Mouse (Mus musculus): ENCODE results near the gene Col15a1.

Gene Col15a1

DNA sequence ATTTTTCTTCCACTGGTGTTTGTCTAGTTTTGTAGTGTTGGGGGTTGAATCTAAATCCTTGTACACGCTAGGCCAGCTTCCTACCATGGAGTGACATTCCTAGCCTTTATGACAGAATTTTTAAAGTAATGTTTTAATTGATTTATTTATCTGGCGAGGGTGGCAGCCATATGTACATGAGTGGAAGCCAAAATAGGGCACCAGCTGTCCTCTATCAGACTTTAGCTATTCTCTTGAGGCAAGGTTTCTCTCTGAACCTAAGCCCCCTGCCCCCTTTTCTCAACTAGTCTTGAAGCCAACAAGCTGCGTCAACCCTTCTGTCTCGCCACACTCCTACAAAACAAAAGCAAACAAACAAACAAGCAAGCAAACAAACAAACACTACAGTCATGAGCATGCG is 57.6 kb downstream of the Col15a1 start:
- no peak for DNase-seq (ENCODE audit: low read depth, low spot score)

DNA sequence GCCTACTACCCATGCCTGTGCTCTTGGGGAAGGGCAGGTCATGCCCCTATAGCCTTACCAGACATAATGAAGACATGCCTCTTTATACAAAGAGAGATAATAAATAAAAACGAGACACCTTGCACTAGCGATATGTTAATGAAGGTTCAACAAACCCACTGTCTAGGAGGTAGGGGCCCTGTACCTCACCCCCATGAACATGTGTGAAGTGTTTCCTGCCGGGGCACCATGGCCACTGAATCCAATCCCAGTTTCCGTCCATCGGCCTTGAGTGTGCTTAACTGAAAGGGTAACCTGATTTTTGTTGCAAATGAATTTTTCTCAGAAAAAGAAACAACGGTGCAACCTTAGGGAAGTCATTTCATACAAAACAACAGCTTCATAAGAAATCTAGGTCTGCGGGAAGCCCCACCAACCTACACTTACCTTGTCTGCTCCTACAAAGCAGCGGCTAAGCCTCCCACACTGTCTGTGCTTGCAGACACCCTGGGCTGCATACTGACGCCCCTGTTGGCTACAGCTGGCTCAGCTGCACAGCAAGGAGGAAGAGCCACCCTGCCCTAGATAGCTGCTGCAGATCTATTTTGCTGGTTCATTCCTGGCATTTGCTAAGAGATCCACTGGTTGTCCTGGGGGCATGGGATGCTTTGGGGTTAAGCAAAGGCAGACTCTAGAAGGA is 64.6 kb downstream of the Col15a1 start:
- DNase-seq (ENCODE audit: low read depth, low spot score), result no peak

DNA sequence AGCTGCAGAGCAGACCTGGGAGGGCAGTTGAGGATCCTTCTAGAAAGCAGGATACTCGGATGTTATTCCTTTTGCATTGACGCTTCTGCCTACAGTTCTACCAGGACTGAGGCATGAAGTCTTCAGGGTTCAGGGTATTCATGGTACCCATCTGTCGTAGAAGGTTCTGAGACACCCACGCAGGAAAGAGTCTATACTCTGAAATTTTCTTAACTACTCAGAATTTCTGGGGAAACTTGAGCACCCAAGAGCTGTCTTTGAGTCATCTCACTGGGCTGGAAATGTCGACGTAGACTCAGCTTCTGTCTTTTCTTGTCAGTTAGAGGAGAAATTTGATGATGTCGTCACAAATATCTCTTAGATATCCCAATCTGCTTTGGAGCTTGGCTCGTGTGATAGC is 65.8 kb downstream of the Col15a1 start:
- no peak for DNase-seq (ENCODE audit: low read depth, low spot score)

DNA sequence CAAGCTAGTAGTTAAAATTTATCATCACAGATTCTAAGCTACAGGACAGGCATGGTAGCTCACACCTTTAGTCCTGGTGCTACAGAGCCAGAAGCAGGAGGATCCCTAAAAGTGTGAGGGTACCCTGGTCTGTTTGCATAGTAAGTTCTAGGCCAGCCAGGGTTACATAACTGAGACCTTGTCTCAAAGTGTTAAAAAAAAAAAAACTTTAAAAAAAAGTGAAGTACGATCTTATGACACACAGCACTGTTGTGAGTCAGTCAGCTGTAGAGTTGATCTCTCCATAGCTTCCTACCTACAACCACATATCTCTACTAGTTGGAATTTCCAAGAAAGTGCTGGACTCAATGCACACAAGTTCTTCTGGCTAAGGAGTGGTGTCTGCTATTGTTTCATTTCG is 67.0 kb downstream of the Col15a1 start:
- DNase-seq (ENCODE audit: low read depth, low spot score), result no peak

DNA sequence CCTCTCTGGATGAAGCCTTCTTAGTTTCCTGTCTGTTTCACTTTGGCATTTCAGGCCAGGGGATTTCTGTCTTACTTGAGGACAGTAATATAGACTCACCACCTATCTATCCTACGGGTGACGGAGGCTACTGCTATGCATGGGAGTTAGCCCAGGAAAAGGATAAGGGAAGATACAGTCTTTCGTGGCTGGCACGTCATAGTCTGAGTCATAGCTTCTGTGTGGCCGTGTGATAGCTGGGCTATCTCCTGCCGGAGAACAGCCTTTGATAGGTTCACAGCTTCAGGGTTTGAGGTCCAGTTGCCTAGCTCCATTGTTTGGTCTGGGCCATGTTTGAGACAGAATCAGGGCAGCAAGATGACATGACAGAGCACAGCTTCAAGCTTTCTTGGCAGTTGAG is 70.4 kb downstream of the Col15a1 start:
- no peak for DNase-seq (ENCODE audit: low read depth, low spot score)

DNA sequence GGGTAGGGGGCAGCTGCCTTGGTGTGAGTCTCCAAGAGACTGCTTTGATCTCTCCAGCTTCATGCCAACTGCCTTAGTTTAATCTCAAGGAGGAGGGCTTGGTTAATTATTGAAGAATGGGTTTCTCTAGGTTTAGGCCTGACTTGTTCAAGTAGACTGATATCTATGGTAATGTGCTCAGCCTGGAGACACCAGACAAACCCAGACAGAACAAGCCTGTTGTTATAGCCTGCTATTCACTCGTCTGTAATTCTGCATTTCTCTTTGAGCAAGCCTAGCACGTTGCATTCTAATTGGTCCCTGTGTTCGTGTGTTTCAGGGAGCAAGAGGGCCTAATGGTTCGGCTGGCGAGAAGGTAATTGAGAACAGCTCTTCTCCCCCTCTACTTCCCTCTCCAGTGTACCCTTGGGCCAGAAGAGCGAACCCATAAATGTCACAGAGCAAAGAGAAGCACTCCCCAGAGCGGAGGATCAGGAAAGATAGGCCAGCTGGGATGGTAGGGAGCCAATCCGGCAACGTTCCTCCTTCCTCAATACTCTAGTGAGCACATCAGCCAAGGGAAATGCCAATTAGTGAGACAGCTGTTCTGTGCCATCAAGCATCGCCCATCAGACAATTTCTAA is 71.2 kb downstream of the Col15a1 start:
- DNase-seq (ENCODE audit: low read depth, low spot score), result no peak

DNA sequence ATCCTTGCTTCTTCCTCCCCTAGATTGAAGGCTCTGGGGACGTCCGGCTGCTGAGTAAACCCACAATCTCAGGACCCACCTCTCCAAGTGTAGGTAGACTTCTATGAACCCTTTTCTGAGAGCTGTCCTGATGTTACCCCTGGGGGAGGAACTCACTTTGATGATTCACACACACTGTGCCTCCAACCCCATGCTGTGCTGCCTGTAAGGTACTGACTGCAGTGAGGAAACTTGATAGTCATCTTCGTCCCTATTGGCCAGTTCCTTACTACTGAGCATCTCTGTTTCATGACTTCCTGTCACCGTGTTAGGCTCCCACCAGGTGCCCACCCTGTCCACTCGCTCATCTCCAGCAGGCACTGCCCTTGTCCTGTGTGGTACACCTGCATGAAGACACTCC is 72.2 kb downstream of the Col15a1 start:
- no peak for DNase-seq (ENCODE audit: low read depth, low spot score)

DNA sequence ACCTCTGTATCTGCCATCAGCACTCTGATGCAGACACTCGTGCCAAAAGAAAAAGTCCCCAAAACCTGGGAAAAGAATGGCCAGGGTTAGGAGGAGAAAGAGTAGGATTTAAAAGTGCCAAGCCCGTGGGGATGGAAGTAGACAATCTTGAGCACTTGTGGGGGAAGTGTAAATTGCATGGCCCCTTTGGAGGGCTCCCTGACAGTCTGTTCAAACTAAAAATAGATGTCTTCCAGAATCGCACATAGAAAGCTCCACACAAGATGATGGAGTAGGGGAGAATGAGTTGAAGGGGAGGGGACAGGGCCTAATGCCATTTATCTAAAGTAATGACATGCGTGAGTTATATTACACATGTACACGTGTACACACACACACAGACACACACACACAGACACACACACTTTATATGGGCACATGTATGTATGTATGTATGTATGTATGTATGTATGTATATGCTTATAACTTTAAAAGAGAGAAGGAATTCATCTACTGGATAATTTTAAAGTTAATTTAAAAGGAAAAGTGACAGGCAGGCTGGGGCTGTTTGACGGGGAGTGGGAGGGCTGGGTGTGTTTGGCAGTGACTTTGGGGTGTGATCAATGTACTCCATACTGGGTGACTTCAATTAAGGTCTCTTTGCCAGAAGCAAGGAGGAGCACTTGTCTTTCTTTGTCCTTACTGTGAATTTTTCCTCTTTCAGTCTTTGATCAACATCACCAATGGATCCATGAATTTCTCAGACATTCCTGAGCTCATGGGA is 74.1 kb downstream of the Col15a1 start:
- DNase-seq (ENCODE audit: low read depth, low spot score), result no peak

DNA sequence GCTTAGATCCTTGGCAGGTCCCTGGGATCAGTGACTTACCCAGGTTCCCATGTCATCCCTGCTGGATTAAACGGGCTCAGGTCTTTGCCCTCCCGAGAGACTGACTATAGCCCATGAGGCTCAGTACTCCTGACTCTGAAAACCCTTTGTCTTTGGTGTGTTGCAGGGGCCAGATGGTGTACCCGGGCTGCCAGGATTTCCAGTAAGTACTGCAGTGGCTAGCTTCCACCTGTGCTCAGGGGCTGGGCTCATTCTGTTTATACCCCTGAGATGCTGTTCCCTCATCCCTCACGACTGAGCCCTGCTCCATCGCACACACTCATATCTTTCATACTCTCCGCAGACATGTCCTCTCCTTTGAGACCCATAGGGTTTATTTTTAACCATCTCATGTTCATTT is 76.3 kb downstream of the Col15a1 start:
- DNase-seq (ENCODE audit: low read depth, low spot score), result no peak

DNA sequence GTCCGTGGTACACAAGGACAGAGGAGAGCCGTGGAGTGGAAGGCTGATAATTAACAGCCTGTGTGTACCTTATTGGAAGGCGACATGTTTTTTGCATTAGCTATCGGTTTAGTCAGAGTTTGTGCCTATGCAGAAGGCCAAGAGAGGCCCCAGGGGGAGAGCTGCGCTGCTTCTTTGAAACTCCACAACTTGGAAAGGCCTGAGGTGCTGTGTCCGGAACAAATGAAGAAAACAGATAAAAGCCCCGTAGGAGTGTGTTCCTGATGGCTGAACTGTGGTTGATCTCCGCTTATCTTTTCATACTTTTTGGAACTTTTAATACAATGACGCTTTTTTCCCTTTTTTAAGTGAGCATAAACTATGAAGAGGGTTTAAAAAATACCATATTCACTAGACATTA is 76.9 kb downstream of the Col15a1 start:
- no peak for DNase-seq (ENCODE audit: low read depth, low spot score)

DNA sequence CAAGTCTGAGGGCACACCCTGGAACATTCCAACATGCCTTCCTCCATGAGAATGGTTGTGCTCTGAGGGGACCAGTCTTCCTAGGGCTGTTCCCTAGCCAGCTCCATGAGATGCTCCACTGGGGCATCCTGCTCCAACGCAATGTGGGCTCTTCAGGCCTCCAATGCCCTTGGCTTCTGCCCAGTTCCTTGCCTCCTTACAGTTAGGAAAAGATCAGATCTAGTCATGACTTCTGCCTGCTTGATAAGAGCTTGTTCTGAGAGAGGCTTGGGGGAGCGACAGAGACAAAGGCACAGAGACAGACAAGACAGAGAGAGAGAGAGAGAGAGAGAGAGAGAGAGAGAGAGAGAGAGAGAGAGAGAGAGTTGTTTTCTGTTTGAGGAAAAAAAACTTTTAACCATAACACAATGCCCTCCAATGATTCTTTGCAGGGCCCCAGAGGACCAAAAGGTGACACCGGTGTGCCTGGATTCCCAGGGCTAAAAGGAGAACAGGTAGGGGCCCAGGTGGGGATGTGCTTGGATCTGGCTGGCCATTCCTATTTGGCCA is 78.7 kb downstream of the Col15a1 start:
- no peak for DNase-seq (ENCODE audit: low read depth, low spot score)

DNA sequence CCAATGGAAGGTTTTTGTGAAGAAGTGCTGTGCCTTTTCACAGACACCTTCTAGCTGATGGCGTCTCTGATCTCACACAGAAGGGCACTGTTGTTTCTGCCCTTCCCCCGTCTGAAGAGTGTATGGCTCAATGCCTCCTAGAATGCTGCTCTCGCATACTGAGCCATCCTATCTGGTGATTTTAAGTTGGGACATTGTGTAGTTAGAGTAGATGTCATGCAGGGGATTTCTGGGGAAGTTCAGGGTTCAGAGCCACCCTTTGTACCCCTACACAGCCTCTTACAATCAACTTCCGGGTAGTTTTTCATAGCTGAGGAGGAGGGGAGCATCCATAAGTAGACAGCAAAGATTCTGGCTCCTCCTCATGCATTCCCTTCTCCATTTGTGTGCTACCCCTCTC is 79.5 kb downstream of the Col15a1 start:
- DNase-seq (ENCODE audit: low read depth, low spot score), result no peak

DNA sequence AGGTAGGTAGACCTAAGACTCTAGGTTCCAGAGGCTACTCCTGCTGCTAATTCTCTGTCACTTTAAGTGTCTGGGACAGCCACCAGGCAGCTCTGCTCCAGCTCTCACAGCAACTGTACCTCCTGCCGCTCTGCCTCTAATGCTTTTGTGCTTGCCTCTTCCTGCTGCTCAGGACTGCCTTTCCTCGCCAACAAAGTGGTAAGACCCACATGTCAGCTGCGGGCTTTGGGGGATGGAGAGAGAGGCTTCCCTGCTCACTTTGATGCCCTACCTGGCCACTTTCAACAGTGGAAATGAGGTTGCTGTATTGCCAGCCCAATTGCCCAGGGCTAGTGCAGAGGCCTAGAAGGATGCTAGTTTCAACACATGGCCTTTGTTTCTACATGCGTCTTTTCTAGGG is 80.3 kb downstream of the Col15a1 start:
- no peak for DNase-seq (ENCODE audit: low read depth, low spot score)

DNA sequence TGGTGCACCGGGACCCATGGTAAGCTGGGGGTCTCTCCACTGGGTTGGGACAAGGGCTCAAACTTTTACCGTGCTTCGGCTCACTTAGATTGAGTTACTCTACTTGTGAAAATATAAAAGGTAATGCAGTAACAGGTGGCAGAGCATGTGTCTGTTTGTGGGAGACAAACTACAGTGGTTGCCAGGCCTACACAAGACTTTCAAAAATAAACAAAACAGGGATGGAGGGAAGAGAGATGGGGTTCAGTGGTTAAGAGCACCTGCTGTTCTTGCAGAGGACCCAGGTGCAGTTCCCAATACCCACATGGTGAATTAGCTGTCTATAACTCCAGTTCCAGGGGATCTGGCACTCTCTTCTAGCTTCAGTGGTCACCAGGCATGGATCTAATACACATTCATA is 81.6 kb downstream of the Col15a1 start:
- DNase-seq (ENCODE audit: low read depth, low spot score), result no peak

DNA sequence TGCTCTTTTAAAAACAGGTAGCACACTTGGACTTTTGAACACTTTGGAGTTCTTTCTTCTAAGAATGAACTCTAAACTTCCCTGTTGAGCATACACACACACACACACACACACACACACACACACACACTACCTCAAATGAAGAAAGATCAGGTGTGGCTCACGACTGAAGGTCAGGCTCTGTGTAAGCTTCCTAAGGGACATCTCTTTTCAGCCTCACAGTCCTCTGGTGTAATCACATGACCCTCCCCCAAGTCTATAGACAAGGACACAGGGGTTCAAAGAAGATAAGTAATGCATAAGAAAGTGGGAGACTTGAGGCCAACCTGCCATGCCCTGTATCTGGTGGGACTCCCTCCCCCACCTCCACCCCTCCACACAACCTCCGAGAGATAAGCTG is 82.5 kb downstream of the Col15a1 start:
- DNase-seq (ENCODE audit: low read depth, low spot score), result no peak

DNA sequence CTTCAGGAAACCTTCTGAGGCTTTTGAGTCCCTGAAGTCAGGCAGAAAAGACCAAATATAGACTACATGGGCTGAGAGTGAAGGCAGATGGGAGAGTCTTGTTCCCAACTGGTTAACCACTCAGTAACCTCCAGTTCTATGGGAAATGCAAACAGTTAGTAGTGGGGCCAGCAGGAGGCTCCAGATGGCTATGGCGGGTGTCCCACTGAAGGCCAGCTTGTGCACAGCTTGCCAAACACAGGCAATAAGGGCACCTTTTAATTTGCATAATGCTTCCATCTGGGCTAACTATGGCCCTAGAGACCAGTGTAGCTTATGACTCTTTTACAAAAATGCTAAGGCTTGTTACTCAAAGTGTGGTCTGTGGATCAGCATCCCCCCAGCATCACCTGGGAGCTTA is 83.1 kb downstream of the Col15a1 start:
- no peak for DNase-seq (ENCODE audit: low read depth, low spot score)

DNA sequence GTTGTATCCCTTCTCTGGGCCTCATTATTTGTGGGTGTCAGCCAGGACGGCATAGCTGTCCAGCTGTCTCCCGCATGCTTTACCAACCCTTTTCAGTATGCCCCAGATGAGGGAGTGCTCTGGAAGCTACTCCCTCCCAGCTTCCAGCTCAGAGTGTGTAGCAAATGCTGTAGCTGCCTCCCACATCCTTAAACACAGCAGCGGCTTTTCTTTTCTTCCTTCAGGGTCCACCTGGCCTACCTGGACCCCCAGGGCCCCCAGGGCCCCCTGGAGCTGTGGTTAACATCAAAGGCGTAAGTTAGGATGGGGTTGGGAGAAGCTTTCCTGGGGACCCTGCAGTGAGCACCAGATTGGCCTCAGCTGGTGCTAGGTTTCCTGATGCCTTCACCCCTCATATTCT is 85.0 kb downstream of the Col15a1 start:
- DNase-seq (ENCODE audit: low read depth, low spot score), result no peak

DNA sequence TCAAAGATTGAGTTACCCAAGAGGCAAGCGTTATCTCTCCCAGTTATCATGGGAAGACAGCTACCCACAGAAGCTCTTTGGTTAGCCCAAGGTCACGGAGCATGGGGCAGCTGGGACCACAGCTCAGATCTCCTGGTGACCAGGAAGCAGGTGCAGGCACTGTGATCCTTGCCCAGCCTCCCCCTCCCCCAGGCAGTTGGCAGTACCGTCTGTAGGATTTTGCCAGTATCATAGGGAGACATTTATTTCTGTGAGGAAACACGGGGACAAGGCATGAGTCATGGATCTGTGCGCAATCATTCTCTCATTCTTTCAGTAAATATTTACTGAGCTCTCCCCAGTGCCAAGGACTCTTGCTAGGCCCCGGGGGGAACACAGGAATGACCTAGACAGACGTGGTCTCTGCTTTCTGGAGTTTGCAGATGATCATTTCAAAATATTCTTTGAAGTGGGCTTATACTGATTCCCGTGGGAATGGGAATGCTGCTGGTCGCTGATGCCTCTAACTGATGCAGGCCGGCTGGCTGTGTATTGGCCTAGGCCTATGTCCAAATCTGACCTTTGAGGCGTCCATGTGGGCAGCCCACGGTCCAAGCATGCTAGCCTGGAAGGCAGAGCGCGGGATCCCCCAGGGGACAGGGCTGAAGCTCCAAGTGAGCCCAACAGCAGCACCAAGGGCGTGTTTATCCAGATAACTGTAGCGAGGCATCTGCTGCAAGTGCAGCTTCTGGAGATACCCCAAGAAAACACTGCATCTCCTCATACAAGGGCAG is 86.0 kb downstream of the Col15a1 start:
- DNase-seq (ENCODE audit: low read depth, low spot score), result no peak

DNA sequence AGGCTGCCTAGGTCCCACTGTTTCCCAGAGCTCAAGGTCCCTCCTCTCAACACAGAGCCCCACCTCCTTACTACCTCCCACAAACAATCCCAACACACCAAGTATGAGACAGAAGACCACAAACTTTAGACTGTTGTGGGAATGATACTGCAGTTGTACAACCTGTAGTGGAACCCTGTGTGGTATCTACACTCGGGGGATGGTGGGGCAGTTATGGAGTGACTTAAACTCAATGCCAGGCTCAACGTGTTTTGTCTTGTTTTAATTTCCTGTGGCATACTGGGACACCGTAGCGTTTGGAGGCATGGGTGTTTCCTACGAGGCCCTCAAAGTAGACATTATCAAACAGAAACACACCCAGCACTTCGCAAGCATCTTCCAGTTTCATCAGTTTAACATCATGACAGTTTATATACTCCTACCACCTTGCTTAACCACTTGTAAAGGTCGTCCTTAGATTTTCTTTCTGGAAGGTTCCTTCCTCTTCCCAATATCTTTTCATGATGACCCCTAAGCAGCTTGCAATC is 86.6 kb downstream of the Col15a1 start:
- DNase-seq (ENCODE audit: low read depth, low spot score), result no peak

DNA sequence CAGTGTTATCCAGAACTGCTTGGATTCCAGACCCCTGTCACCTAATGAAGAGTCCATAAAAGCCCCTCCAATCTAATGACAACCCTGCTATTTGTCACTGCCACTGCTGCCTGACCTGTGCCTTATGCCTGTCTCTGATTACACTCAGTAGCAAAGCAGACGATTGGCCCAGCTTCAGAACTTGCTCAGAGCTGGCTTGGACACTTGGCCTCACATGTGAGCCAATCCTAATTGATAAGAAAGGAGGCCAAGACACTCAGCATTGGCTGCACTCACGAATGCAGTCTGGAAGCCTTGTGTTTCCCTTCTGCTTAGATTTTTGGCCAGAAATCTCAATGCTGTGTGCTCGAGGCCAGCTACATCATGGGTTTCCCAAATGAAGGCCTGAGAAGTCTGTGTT is 87.6 kb downstream of the Col15a1 start:
- no peak for DNase-seq (ENCODE audit: low read depth, low spot score)

DNA sequence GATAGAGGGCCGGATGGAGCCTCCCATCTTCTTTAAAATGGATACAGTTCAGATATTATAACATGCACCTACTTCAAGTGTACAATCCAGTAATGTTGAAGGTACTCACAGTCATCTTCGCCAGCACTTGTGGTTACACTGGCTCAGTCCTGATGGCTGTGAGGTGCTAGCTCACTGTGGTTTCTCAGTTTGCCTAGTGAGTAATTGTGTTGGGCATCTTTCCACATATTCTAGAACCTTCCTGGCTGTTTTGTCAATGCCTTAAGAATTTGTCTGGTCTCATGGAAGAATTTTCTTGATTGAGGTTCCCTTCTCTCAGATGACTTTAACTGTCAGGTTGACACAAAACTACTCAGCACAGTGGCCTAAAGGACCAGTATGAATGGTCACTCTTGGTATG is 92.7 kb downstream of the Col15a1 start:
- no peak for DNase-seq (ENCODE audit: low read depth, low spot score)

DNA sequence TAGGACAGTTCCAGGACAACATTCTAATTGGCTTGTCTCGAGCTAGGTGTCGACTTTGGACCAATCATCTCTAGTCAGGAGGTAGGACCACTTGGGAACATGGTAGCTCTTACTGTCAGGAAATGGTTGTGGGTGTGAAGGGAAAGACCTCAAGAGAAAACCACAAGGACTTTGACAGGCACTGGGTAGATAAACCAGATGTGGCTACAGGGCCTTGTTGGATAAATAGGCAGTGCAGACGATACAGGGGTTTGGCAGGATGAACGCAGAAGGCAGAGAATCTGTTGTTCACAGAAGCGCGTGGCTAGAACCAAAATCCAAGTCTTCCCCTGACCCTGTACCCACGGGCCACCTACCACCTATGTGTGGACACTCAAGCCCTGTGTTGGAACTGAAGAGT is 94.6 kb downstream of the Col15a1 start:
- no peak for DNase-seq (ENCODE audit: low read depth, low spot score)
